Mouse (Mus musculus) spleen, adult 18-20 months (tissue): ENCODE data around the gene Rfx5.
"Not testable (repeated sequence)": the region's sequence is repeated elsewhere in the genome, so short reads cannot be mapped to it uniquely, and the experiment has no call there.

Experiments used
- DNase-seq, 2 experiments: peaks; one replicate each; pipeline ENCODE4 v3.0.0; 2022; ENCODE audit warnings: mixed read lengths in 2 of 2

Rfx5 gene

GRCm38 (mm10) chr3:94936147-94936546 is 17.7 kb upstream of the Rfx5 start:
- DNase-seq = not testable (repeated sequence)

DNA sequence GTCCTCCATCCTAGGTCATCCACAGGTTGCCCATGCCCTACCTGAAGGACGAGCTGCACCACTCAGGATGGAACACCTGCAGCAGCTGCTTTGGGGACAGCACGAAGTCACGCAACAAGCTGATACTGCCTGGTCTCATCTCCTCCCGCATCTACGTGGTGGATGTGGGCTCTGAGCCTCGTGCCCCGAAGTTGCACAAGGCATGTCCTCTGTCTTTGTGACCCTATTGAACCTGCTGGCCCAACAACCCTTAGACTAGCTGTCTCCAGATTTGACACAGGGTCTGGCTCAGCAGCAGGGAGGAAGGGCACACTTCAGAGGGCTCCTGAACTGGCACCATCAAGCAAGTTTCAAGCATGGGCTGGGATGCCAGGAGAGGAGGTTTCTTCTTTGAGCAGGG is 16.7 kb upstream of the Rfx5 start:
- not testable (repeated sequence) for DNase-seq

DNA sequence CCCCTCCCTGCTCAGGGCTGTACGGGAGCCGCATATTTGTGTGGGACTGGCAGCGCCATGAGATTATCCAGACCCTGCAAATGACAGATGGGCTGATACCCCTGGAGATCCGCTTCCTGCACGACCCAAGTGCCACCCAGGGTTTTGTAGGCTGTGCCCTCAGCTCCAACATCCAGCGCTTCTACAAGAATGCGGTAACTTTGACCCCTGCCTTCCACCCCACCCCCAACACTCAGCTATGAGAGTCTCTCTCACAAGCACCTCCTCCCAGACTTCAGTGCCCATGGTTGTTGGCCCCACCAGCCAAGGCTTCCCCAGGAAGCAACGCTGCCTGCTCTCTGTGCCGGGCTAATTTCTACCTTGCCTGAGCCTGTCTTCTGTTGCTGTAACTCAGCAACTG is 13.8 kb upstream of the Rfx5 start:
- not testable (repeated sequence) for DNase-seq

GRCm38 (mm10) chr3:94942211-94942967 is 11.5 kb upstream of the Rfx5 start:
- not testable (repeated sequence) for DNase-seq

DNA sequence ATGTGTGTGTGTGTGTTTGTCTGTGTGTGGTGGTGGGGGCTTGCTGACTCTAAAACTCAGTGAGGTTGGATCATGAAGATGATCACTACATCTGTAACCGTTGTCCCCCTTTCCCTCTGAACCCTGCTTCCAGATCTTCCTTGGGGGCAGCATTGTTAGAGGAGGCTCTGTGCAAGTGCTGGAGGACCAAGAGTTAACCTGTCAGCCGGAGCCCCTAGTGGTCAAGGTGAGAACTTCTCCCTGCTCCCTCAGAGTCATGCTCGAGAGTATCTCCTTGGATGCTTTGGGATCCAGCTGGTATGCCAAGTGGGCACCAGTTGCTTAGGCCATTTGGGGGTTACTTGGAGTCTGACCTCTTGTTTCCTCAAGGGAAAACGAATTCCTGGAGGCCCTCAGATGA is 10.2 kb upstream of the Rfx5 start:
- not testable (repeated sequence) for DNase-seq

DNA sequence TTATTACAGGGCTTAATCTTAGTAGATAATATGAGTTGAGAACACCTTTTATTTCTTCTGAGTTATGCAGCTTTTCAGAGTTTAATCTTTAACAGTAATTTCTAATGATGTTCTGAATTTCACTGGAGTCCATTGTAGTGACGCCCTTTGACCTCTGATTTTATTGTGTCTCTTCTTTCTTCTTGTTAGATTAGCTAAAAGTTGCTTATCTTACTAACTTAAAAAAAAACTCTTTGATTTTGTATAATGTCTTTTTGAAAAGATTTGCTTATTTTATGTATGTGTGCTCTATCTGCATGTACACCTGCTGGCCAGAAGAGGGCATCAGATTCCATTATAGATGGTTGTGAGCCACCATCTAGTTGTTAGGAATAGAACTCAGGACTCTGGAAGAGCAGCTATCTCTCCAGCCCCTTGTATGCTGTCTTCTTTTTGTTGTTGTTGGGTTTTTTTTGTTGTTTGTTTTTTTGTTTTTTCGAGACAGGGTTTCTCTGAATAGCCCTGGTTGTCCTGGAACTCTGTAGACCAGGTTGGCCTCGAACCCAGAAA is 5.7 kb upstream of the Rfx5 start:
- DNase-seq = no peak

DNA sequence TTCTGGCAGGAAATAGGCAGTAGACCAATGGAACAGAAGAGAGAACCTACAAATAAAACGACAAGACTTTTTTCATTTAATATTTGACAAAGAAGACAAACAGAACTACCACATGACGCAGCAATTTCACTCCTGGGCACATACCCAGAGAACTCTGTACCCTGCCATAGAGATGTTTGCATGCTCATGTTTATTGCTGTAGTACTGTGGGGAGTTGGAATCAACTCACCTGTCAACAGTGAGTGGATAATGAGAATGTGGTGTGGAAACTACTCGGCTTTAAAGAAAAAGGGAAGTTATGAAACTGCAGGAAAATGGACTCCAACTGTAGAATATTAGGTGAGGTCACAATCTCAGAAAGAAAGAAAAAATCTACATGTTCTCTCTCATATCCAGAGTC is 4.2 kb upstream of the Rfx5 start:
- no peak for DNase-seq

- DNase-seq = peak; percentile 46 to 70
These were observed 1.1 kb upstream of the Rfx5 start for GRCm38 (mm10) chr3:94952806-94953205.

- no peak for DNase-seq
These were observed 501 bp upstream of the Rfx5 start for GRCm38 (mm10) chr3:94953384-94953763.

GRCm38 (mm10) chr3:94958295-94958694 is 4.4 kb downstream of the Rfx5 start:
- DNase-seq = no peak

DNA sequence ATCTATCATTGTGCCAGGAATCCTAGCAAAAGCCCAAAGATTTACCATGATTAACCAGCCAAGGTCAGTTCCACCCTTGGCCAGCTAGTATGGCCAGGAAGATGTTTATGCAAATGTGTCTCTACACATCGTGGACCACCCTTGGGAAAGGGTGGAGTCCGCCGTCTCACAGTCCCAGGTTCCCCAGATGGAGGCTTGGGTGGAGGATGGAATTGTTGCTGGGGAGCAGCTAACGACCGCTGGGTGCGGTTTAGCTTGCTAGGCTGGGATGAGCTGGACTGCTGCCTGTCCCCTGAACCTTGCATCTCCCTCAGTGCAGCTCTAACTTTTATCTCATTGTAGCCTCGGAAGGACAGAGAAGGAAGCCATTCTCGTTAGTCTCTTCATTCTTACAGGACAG is 6.0 kb downstream of the Rfx5 start:
- DNase-seq = no peak

DNA sequence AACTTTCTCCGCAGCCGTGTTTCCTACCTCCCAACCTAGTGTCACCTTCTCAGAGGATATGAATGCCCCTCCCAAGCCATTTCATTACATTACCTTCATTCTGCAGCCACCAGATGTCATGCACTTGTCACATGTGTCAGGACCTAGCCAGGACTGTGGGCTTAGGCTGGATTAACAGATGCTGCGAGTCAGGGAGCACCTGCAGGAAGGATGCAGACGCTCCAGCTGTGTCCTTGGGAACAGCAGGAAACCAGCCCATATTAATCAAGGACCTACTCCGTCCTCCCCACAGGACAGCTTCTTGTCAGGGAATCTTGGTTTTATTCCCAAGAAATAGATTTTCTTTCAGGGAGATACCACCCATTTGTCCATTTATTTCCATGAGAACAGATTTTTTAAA is 6.4 kb downstream of the Rfx5 start:
- DNase-seq = no peak

DNA sequence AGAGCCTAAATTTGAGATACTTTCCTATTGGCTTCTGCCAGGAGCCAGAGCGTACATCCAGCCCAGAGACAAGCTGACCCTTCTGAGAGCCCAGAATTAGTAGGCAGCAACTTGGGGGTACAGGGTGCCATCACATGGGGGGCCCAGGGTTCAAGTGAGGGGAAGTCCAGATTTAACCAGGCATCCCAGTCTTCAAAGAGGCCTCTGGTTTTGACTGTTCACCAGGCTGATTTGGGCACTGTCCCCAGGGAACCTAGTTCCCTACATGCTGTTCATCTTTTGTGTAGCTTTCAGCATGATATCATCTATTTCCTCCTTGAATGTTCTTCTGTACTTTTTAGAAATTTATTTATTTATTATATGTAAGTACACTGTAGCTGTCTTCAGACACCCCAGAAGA is 11.1 kb downstream of the Rfx5 start:
- DNase-seq = no peak

GRCm38 (mm10) chr3:94965878-94966277 is 12.0 kb downstream of the Rfx5 start:
- DNase-seq = no peak

DNA sequence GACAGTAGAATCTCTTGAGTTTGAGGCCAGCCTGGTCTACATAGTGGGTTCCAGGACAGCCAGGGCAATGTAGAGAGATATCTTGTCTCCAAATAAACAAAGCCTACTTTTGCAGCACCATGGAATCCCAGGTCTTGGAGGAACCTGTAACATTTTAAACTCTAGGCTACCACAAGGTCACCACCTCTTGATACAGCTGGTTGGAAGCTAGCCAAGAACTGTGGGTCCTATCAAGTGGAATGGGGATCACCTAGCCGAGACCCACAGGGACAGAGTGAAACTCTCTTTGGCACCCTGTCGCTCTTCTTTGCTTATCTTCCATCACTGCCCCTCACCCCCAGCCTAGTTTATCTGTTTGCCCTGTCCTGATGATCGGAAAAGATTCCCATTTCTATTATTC is 18.7 kb downstream of the Rfx5 start:
- DNase-seq = no peak

- DNase-seq = no peak
These were observed 19.7 kb downstream of the Rfx5 start for GRCm38 (mm10) chr3:94973620-94974019.

GRCm38 (mm10) chr3:94974026-94974527 is 20.2 kb downstream of the Rfx5 start:
- no peak for DNase-seq

- DNase-seq = peak; percentile 75 to 85
These were observed 20.9 kb downstream of the Rfx5 start, which contains the start of gene Pi4kb for GRCm38 (mm10) chr3:94974528-94975422. Gene Pi4kb (plus strand): TSS chr3:94974731.

DNA sequence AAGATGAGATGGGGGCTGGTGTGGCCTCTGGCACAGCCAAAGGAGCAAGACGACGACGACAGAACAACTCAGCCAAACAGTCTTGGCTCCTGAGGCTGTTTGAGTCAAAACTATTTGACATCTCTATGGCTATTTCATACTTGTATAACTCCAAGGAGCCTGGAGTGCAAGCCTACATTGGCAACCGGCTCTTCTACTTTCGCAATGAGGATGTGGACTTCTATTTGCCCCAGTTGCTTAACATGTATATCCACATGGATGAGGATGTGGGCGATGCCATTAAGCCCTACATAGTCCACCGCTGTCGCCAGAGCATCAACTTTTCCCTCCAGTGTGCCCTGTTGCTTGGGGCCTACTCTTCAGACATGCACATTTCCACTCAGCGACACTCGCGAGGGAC is 30.4 kb downstream of the Rfx5 start:
- DNase-seq = no peak

DNA sequence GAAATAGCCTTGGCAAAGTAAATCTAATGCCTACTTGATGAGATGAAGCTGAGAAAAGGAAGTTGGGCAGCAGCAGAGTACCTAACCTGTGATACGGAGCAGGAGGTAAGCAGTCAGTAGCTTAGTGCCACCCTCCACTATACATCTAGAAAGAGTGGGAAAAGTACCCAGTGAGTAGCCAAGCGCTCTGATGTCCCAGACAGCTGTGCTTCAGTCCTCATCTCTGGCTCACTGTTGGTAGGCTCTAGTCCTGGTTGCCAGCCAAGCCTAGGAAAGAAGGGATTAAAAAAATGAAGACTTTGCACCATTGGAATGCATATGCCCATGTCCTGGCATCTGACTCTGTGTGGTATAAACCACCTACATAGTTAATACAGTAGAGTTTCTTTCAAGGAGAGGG is 31.6 kb downstream of the Rfx5 start:
- no peak for DNase-seq

- no peak for DNase-seq
These were observed 33.7 kb downstream of the Rfx5 start for GRCm38 (mm10) chr3:94987578-94987977.

GRCm38 (mm10) chr3:94989159-94989761 is 35.4 kb downstream of the Rfx5 start:
- no peak for DNase-seq

DNA sequence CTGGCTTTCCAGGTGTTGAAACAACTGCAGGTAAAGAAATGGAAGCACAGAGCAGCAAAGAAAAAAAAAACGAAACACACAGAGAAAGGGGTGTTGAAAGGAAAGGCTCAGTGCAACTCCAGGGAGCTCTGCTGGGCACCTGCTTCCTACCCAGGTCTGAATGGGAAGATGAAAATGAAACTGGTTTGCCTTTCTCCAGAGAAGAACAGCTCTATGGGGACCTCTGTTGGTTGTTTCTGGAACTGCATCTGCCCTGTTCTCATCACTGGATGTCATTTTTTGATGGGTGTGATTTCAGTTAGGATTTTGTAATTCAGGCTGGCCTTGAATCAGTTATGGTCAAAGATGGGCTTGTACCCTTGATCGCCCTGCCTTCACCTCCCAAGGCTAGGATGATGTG is 43.1 kb downstream of the Rfx5 start:
- DNase-seq = peak; percentile 36 to 85
